Mouse (Mus musculus) liver, embryonic 14.5 days (tissue): ENCODE results near the gene Zfp607b. TPM values are rescaled to one million over a fixed set of nuclear protein-coding genes. Genes with fewer than 3 reads are reported as not detected.

ENCODE experiments used
- ATAC-seq: fragments of 200-750 bp; cut with Nextera tagmentation; 2 replicates; pipeline ENCODE4 v1.8.0; 2017; ENCODE audit warnings: moderate number of reproducible peaks, mild to moderate bottlenecking, moderate library complexity; ENCODE audit not compliant: insufficient read depth
- DNase-seq, 3 experiments: peaks; one replicate each; pipeline ENCODE4 v3.0.0-alpha.2; 2012 to 2013; ENCODE audit warnings: low read depth in 3 of 3, low spot score in 3 of 3
- H3K27ac ChIP-seq: fragments of 300-500 bp; sonication (generic); 2 replicates; pipeline ENCODE4 v1.5.1; 2014; ENCODE audit warnings: moderate library complexity, mild to moderate bottlenecking, control low read depth, inconsistent platforms
- H3K27me3 ChIP-seq: fragments of 300-500 bp; sonication (generic); 2 replicates; pipeline ENCODE4 v1.6.1; 2014; ENCODE audit warnings: mild to moderate bottlenecking, low read length, moderate library complexity; ENCODE audit not compliant: control insufficient read depth, insufficient read depth
- H3K36me3 ChIP-seq: fragments of 300-500 bp; sonication (generic); replicated peaks from 2 replicates; pipeline ENCODE4 v1.6.1; 2014; ENCODE audit warnings: low read depth; ENCODE audit not compliant: control insufficient read depth, insufficient read depth
- H3K4me1 ChIP-seq, 2 experiments: fragments of 200-500 bp in 1 of 2; fragments of 300-500 bp in 1 of 2; sonication (generic) in 1 of 2; replicated peaks; 2 replicates each; pipeline ENCODE4 v1.6.1; 2012 to 2014; ENCODE audit warnings: antibody characterized with exemption in 1 of 2, inconsistent platforms in 1 of 2, low read length in 1 of 2; ENCODE audit not compliant: control insufficient read depth in 2 of 2, insufficient read depth in 2 of 2
- H3K4me2 ChIP-seq: fragments of 300-500 bp; sonication (generic); 2 replicates; pipeline ENCODE4 v1.6.1; 2014; ENCODE audit warnings: low read depth, mild to moderate bottlenecking, control low read depth, moderate library complexity
- H3K4me3 ChIP-seq, 2 experiments: fragments of 200-500 bp in 1 of 2; fragments of 300-500 bp in 1 of 2; sonication (generic) in 1 of 2; 2 replicates each; pipeline ENCODE4 v1.5.1; 2012 to 2014; ENCODE audit warnings: low read depth in 2 of 2, low read length in 2 of 2, mild to moderate bottlenecking in 2 of 2, control low read depth in 1 of 2, inconsistent platforms in 1 of 2, moderate library complexity in 1 of 2; ENCODE audit not compliant: insufficient read depth in 1 of 2
- H3K9ac ChIP-seq: fragments of 300-500 bp; sonication (generic); replicated peaks from 2 replicates; pipeline ENCODE4 v1.6.1; 2014; ENCODE audit warnings: mild to moderate bottlenecking, control low read depth, moderate library complexity
- H3K9me3 ChIP-seq: fragments of 300-500 bp; sonication (generic); 2 replicates; pipeline ENCODE4 v1.6.1; 2016; ENCODE audit warnings: low read length, mixed read lengths; ENCODE audit not compliant: control insufficient read depth
- CTCF ChIP-seq: IDR thresholded peaks from 2 replicates; pipeline ENCODE4 v1.5.1; 2016; ENCODE audit warnings: antibody characterized with exemption, low read depth, control low read depth
- EP300 ChIP-seq: IDR thresholded peaks from 2 replicates; pipeline ENCODE4 v1.6.1; 2016; ENCODE audit warnings: antibody characterized with exemption, low read depth
- WGBS: fragments of 180-500 bp; shearing (Covaris S2); extraction: QIAGEN DNeasy Blood & Tissue Kit; methylation state at CpG from one replicate; pipeline ENCODE4 v1.1.7; 2014; ENCODE audit not compliant: insufficient replicate concordance; 5-methylcytosine and 5-hydroxymethylcytosine counted together
- polyA plus RNA-seq, 2 experiments: library from polyadenylated mRNA; depleted of rRNA in 1 of 2; stranded (reverse) in 1 of 2; unstranded in 1 of 2; fragments of >200 nt; fragmentation: Nextera tagmentation in 1 of 2; extraction: Ambion mirVana in 1 of 2; gene quantifications; 2 replicates each; pipeline versions ENCODE4 v1.2.1 to v1.2.3; 2012 to 2014

Zfp607b gene
- polyA plus RNA-seq, 2 experiments, result 0.19 to 0.25 TPM

DNA sequence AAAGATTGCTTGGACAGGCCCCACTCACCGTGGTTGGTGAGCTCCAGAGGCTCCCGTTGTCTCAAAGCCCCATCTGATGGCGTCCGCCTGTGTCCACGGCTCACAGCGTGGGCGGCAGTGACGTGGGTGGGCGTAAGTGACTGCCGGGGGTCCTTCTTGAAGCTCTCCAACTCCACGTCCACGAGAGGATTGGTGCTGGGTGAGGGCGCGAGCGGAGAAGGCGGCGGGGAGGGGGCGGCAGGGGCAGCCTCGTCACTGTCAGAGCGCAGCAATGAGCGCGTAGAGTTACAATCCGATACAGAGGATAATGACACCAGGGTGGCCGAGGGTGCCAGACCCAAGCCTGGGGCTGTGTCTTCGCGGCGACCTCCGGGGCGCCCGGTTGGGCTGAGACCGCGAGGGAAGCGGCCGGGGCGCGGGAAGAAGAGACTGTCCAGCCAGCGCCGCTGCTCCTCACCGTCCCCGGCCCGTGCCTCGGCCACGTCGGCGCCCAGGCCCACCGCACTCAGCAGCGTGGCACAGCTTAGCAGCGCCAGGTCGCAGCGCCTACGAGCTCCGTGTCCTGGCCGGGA lies 31.2 kb upstream of the Zfp607b start:
- H3K9ac ChIP-seq, result no peak overlapping the region
- H3K4me1 ChIP-seq, result peaks cover 0 to 9% of the 10 kb centered on the region in 2 experiments; a peak in 3 of 4 replicates
- WGBS, result 25% methylated on average over 53 of the region's 53 CpGs
- H3K9me3 ChIP-seq, result no peaks in the 10 kb centered on the region
- TF ChIP-seq CTCF, result no peak
- H3K36me3 ChIP-seq, result no peaks in the 10 kb centered on the region
- H3K27ac ChIP-seq, result no peak overlapping the region
- no peak overlapping the region for H3K4me2 ChIP-seq
- H3K27me3 ChIP-seq, result peaks cover 55% of the 10 kb centered on the region
- ATAC-seq (no peak), DNase-seq (no peak)
- H3K4me3 ChIP-seq, result no peak overlapping the region

DNA sequence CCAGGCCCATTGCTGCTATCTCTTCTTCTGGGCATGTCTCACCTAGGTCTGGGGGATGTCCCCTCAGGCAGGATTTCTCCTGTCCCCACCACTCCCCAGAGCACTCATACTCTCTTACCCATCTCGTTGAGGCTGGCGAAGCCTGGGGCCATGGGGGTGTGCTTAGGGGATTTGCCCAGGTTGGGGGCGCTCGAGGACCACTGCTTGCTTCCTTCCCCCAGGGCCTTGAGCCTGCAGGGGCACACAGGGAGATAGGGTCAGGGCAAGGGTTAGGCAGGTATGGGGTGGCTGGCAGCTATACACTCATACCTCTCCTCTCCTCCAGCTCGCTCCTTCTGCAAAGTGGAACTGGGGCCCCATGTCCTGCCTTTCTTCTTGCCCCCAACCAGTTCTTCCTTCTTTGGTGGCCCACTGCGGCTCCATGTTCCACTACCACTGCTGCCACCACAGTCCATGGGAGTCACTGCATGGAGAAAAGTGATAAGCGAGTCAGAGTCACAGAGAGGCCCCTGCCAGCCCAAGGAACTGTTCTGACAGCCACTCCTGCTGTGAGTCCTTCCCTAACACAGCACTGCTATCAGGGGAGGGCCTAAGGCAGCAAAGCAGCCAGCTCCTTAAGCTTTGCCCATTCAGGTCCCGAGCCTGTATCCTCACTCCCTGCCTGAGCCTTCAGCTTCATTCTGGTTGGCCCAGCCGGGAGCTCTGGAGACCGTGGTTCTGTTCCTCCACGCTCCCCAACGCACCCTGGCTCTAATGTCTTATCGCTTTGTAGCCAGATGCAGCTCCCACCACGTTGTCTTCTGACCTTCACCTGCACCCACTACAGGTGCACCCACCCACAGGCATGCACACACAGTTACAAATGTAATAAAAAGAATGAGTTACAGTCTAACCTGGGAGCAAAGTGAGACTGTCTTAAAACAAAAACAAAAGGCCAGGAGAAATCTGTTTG lies 30.2 kb upstream of the Zfp607b start:
- H3K27me3 ChIP-seq, result peaks cover 44% of the 10 kb centered on the region
- TF ChIP-seq EP300 (no peak), CTCF (peak; percentile 33)
- no peak overlapping the region for H3K27ac ChIP-seq
- ATAC-seq, result peak; percentile 89
- 27% methylated on average over 14 of the region's 14 CpGs for WGBS
- no peaks in the 10 kb centered on the region for H3K9me3 ChIP-seq
- no peaks in the 10 kb centered on the region for H3K36me3 ChIP-seq
- peaks cover 0 to 9% of the 10 kb centered on the region in 2 experiments; a peak in 3 of 4 replicates for H3K4me1 ChIP-seq
- H3K4me2 ChIP-seq, result peak overlapping the region; percentile 33
- no peak overlapping the region for H3K9ac ChIP-seq
- no peak overlapping the region for H3K4me3 ChIP-seq
- peak in 1 of 3 experiments; percentile 28 for DNase-seq

DNA sequence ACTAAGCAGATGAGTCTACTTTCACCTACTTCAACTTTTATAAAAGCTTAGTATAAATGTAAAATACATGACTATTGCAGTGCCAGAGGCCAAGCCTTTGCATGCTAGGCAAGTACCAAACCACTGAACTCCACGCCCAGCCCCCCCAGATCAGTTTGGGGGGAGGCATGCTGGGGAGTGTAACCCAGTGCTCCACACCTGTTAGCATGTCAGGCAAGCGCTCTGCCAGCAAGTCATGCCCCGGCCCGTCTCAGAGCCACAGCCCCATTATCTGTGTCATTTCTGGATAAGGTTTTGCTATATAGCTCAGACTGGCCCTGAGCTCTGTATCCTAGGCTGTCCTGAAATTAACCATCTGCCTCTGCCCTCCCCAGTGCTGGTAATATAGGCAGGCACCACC lies 27.1 kb upstream of the Zfp607b start:
- WGBS, result 63% methylated on average over 4 of the region's 4 CpGs

DNA sequence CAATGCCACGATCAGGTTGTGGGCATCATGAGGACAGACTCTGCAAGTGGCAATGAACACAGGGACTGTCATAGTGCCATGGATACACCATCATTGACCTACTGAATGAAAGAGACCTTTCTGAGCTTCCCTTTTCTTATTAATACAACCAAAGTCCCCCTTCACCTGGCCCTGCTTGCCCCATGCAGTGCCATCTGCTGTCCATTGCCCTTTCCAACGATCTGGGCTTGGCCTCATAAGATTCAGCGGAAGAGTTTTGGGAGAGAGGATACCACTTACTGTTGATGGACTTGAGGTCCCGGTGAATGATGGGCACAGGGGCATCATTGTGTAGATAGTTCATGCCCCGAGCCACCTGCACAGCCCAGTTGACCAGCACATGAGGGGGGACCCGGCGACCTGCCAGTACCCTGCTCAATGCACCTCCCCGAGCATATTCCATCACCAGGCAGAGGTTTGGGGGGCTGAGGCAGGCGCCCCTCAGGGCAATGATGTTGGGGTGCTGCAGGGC lies 16.0 kb upstream of the Zfp607b start:
- Histone ChIP-seq H3K4me3 (peak overlapping the region; percentile 67 to 77; a peak in 3 of 4 replicates), H3K9ac (no peak overlapping the region; the same call in 1 of the 2 replicates), H3K36me3 (no peaks in the 10 kb centered on the region), H3K27ac (no peak overlapping the region), H3K4me2 (peak overlapping the region; percentile 100), H3K27me3 (peaks cover 10% of the 10 kb centered on the region), H3K9me3 (no peaks in the 10 kb centered on the region), H3K4me1 (peaks cover 0 to 11% of the 10 kb centered on the region in 2 experiments; a peak in 2 of 4 replicates)
- no peak for ATAC-seq
- no peak for DNase-seq
- TF ChIP-seq CTCF (no peak), EP300 (no peak)
- WGBS, result 41% methylated on average over 9 of the region's 9 CpGs

More for the DNA sequence above, 27.1 kb upstream of the Zfp607b start:
- no peak overlapping the region for H3K9ac ChIP-seq
- DNase-seq, result no peak
- H3K27ac ChIP-seq, result no peak overlapping the region
- H3K27me3 ChIP-seq, result peaks cover 17% of the 10 kb centered on the region
- peaks cover 0 to 9% of the 10 kb centered on the region in 2 experiments; a peak in 3 of 4 replicates for H3K4me1 ChIP-seq
- no peak for TF ChIP-seq CTCF
- no peak overlapping the region for H3K4me2 ChIP-seq
- H3K36me3 ChIP-seq, result no peaks in the 10 kb centered on the region
- no peaks in the 10 kb centered on the region for H3K9me3 ChIP-seq
- no peak for ATAC-seq
- H3K4me3 ChIP-seq, result no peak overlapping the region
